19 mouse cellular contexts compared by ENCODE assay signal in the genomic region with DNA sequence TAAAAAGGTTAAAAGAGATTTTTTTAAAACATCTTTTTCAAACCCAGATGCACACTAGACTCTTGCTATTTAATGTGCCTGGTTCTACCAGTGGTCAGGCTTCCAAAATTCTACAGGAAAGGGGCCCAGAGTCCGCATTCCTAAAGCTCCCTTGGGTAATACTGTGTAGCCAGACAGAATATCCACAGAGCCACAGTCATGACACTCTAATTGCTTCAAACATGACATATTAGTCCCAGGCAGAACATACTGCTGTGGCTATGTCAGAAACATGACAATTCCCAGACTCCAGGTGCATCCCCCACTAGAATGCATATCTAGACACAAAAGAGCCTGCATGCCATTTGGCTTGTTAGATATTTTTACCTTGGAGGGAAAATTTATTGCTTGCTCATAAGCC. TPM values are rescaled to one million over a fixed set of nuclear protein-coding genes. Genes with fewer than 3 reads are reported as not detected.
DNase-seq lines count a peak whose midpoint lies in the region; ATAC-seq and TF ChIP-seq lines count a peak whose summit lies in the region.
"Had no signal": no experiment of that assay in that cellular context is flagged by ENCODE, and none has a peak within 500 bp of the region (broad histone marks: within the 10 kb centered on the region; RNA-seq: fewer than 3 reads in every experiment).

No protein-coding gene starts in this region.

- H3K27ac ChIP-seq in heart, embryonic 16.5 days (ENCODE audit: low read length) = peak overlapping the region; percentile 14; the same call in 1 of the 2 replicates
- H3K27ac ChIP-seq in embryonic facial prominence, embryonic 10.5 days (replicated peaks) = peak overlapping the region; percentile 36
- peak overlapping the region; percentile 60; the same call in 1 of the 2 replicates for H3K27ac ChIP-seq in intestine, embryonic 15.5 days
- H3K27ac ChIP-seq in stomach, embryonic 14.5 days (ENCODE audit: low read length) = peak overlapping the region; percentile 92
- no peak overlapping the region for H3K27ac ChIP-seq in midbrain, postnatal 0 days (ENCODE audit: low read depth, low read length)
- H3K27ac ChIP-seq: heart, adult 2 months; liver, embryonic 14.5 days had no signal

- no peak for TF ChIP-seq CTCF in midbrain, postnatal 0 days (IDR thresholded peaks at IDR 0.05)

- 74% methylated on average over 1 of the region's 1 CpGs for WGBS in heart, embryonic 16.5 days
- WGBS in embryonic facial prominence, embryonic 10.5 days = 75% methylated on average over 1 of the region's 1 CpGs
- WGBS in intestine, embryonic 15.5 days = 50% methylated on average over 1 of the region's 1 CpGs
- WGBS in stomach, embryonic 14.5 days = 60% methylated on average over 1 of the region's 1 CpGs
- WGBS in midbrain, postnatal 0 days = 91% methylated on average over 1 of the region's 1 CpGs

- ATAC-seq in heart, embryonic 16.5 days (replicated peaks; ENCODE audit: extremely low read depth, insufficient read depth, low FRiP score) = no peak
- ATAC-seq in intestine, embryonic 15.5 days = peak; percentile 56
- ATAC-seq in stomach, embryonic 14.5 days (ENCODE audit: insufficient number of reproducible peaks, insufficient read depth, low FRiP score, low read depth) = 0 out of 2 replicates have a peak, but pooled peaks have one; percentile 9
- ATAC-seq in midbrain, postnatal 0 days (ENCODE audit: low FRiP score) = no peak
- ATAC-seq: hindbrain, embryonic 16.5 days; Patski had no signal

- no peak overlapping the region for H3K4me2 ChIP-seq in heart, embryonic 16.5 days (ENCODE audit: low read depth, low read length)
- H3K4me2 ChIP-seq in intestine, embryonic 15.5 days (replicated peaks) = no peak overlapping the region
- no peak overlapping the region for H3K4me2 ChIP-seq in stomach, embryonic 14.5 days (replicated peaks; ENCODE audit: low read depth, low read length)
- H3K4me2 ChIP-seq in midbrain, postnatal 0 days (ENCODE audit: low read depth, low read length, poor library complexity, severe bottlenecking) = no peak overlapping the region

- DNase-seq in heart, postnatal 10 days = no peak
- no peak for DNase-seq in embryonic facial prominence, embryonic 10.5 days (ENCODE audit: low spot score)
- DNase-seq in midbrain, postnatal 0 days (ENCODE audit: low spot score) = no peak
- DNase-seq in layer of hippocampus, postnatal 10 days (ENCODE audit: low spot score in 2 of 2) = no peak
- DNase-seq: cerebellum, postnatal 10 days; embryo, embryonic 11 days; heart, postnatal 4 days; kidney, adult 8-10 months; kidney, postnatal 36 days; layer of hippocampus, adult 9-11 months; lung, postnatal 36 days; right cerebral cortex, postnatal 4 days had no signal

- intact Hi-C loops in heart, postnatal 10 days (cut with DNase I) = no loop called here

- no peaks in the 10 kb centered on the region for H3K9me3 ChIP-seq in heart, embryonic 16.5 days (replicated peaks; ENCODE audit: control insufficient read depth, low read length)
- H3K9me3 ChIP-seq in embryonic facial prominence, embryonic 10.5 days = no peaks in the 10 kb centered on the region
- no peaks in the 10 kb centered on the region for H3K9me3 ChIP-seq in intestine, embryonic 15.5 days
- no peaks in the 10 kb centered on the region for H3K9me3 ChIP-seq in stomach, embryonic 14.5 days (ENCODE audit: control insufficient read depth, low read depth, low read length)
- H3K9me3 ChIP-seq in midbrain, postnatal 0 days (ENCODE audit: low read length) = no peaks in the 10 kb centered on the region

- H3K4me3 ChIP-seq in heart, embryonic 16.5 days (ENCODE audit: low read length) = no peak overlapping the region
- H3K4me3 ChIP-seq in embryonic facial prominence, embryonic 10.5 days = no peak overlapping the region
- no peak overlapping the region for H3K4me3 ChIP-seq in intestine, embryonic 15.5 days (replicated peaks)
- H3K4me3 ChIP-seq in stomach, embryonic 14.5 days (ENCODE audit: low read depth, low read length) = no peak overlapping the region
- no peak overlapping the region for H3K4me3 ChIP-seq in midbrain, postnatal 0 days (ENCODE audit: low read depth, low read length)
- H3K4me3 ChIP-seq: heart, adult 2 months had no signal

- H3K36me3 ChIP-seq in heart, embryonic 16.5 days (ENCODE audit: control insufficient read depth, insufficient read depth) = no peaks in the 10 kb centered on the region
- H3K36me3 ChIP-seq in embryonic facial prominence, embryonic 10.5 days (replicated peaks) = no peaks in the 10 kb centered on the region
- H3K36me3 ChIP-seq in intestine, embryonic 15.5 days = no peaks in the 10 kb centered on the region; the same call in 1 of the 2 replicates
- no peaks in the 10 kb centered on the region for H3K36me3 ChIP-seq in stomach, embryonic 14.5 days (ENCODE audit: control insufficient read depth, insufficient read depth, low read length)
- no peaks in the 10 kb centered on the region for H3K36me3 ChIP-seq in midbrain, postnatal 0 days (ENCODE audit: insufficient read depth, low read length)

- no peaks in the 10 kb centered on the region for H3K27me3 ChIP-seq in heart, embryonic 16.5 days (ENCODE audit: control insufficient read depth, insufficient read depth, low read length)
- no peaks in the 10 kb centered on the region for H3K27me3 ChIP-seq in embryonic facial prominence, embryonic 10.5 days (replicated peaks; ENCODE audit: low read depth, poor library complexity, severe bottlenecking)
- H3K27me3 ChIP-seq in intestine, embryonic 15.5 days (replicated peaks) = no peaks in the 10 kb centered on the region
- no peaks in the 10 kb centered on the region for H3K27me3 ChIP-seq in stomach, embryonic 14.5 days (ENCODE audit: control insufficient read depth, insufficient read depth, low read length)
- no peaks in the 10 kb centered on the region for H3K27me3 ChIP-seq in midbrain, postnatal 0 days (ENCODE audit: insufficient read depth, low read length)

- H3K9ac ChIP-seq in heart, embryonic 16.5 days (ENCODE audit: low read length) = no peak overlapping the region
- H3K9ac ChIP-seq in intestine, embryonic 15.5 days = no peak overlapping the region
- no peak overlapping the region for H3K9ac ChIP-seq in stomach, embryonic 14.5 days (replicated peaks; ENCODE audit: low read depth, low read length)
- no peak overlapping the region for H3K9ac ChIP-seq in midbrain, postnatal 0 days (replicated peaks; ENCODE audit: low read length, poor library complexity, severe bottlenecking)
- H3K9ac ChIP-seq: liver, embryonic 14.5 days had no signal

- H3K4me1 ChIP-seq in heart, embryonic 16.5 days (ENCODE audit: control insufficient read depth, insufficient read depth, low read length) = peaks cover 3% of the 10 kb centered on the region; the same call in 1 of the 2 replicates
- peaks cover 12% of the 10 kb centered on the region for H3K4me1 ChIP-seq in embryonic facial prominence, embryonic 10.5 days
- H3K4me1 ChIP-seq in intestine, embryonic 15.5 days (replicated peaks) = peaks cover 5% of the 10 kb centered on the region; the same call in 1 of the 2 replicates
- H3K4me1 ChIP-seq in stomach, embryonic 14.5 days (ENCODE audit: control insufficient read depth, insufficient read depth, low read length) = 0 out of 2 replicates have a peak, but pooled peaks cover 2% of the 10 kb centered on the region
- no peaks in the 10 kb centered on the region for H3K4me1 ChIP-seq in midbrain, postnatal 0 days (ENCODE audit: insufficient read depth, low read length)

RNA-seq across cellular contexts. Expression of gene Ddc, which starts 35.4 kb away (rescaled TPM):
- polyA plus RNA-seq in heart, embryonic 16.5 days (2015; fragmentation: Nextera tagmentation; extraction: Ambion mirVana) = 112 TPM in 2 replicates
- 10 to 100 TPM; 11.0 to 11.9 TPM for total RNA-seq in heart, postnatal 10 days (2021)
- polyA plus RNA-seq in embryonic facial prominence, embryonic 10.5 days (2016; fragmentation: Nextera tagmentation; extraction: Ambion mirVana) = 6.9 and 8.8 TPM in 2 replicates
- 46.3 and 52.2 TPM in 2 replicates for polyA plus RNA-seq in intestine, embryonic 15.5 days (2015; fragmentation: Nextera tagmentation; extraction: Ambion mirVana)
- polyA plus RNA-seq in stomach, embryonic 14.5 days (2014; fragmentation: Nextera tagmentation; extraction: Ambion mirVana) = 36.7 and 47.2 TPM in 2 replicates
- total RNA-seq in midbrain, postnatal 0 days (2014; rRNA removed) = 27.4 and 35.0 TPM in 2 replicates
- 23.0 and 23.4 TPM in 2 replicates for polyA plus RNA-seq in midbrain, postnatal 0 days (2015; fragmentation: Nextera tagmentation; extraction: Ambion mirVana)
- total RNA-seq in layer of hippocampus, postnatal 10 days (2021) = 1 to 10 TPM; 7.1 to 8.9 TPM

RNA-seq across cellular contexts. Expression of gene Fignl1, which starts 53.7 kb away (rescaled TPM):
- 46.3 and 56.0 TPM in 2 replicates for polyA plus RNA-seq in heart, embryonic 16.5 days (2015; fragmentation: Nextera tagmentation; extraction: Ambion mirVana)
- total RNA-seq in heart, postnatal 10 days (2021) = 1 to 10 TPM; 5.6 to 6.7 TPM
- 105 and 112 TPM in 2 replicates for polyA plus RNA-seq in embryonic facial prominence, embryonic 10.5 days (2016; fragmentation: Nextera tagmentation; extraction: Ambion mirVana)
- 46.9 and 52.8 TPM in 2 replicates for polyA plus RNA-seq in intestine, embryonic 15.5 days (2015; fragmentation: Nextera tagmentation; extraction: Ambion mirVana)
- polyA plus RNA-seq in stomach, embryonic 14.5 days (2014; fragmentation: Nextera tagmentation; extraction: Ambion mirVana) = 52.6 and 56.5 TPM in 2 replicates
- total RNA-seq in midbrain, postnatal 0 days (2014; rRNA removed) = 4.4 and 5.2 TPM in 2 replicates
- 2.2 and 3.7 TPM in 2 replicates for polyA plus RNA-seq in midbrain, postnatal 0 days (2015; fragmentation: Nextera tagmentation; extraction: Ambion mirVana)
- 1 to 10 TPM; 2.1 to 2.9 TPM for total RNA-seq in layer of hippocampus, postnatal 10 days (2021)

Comparison
In these comparisons a context has a peak if more than half of its experiments do, and no peak if none do; other contexts are left out.
1. ATAC-seq: peak in intestine, embryonic 15.5 days (single experiment) and stomach, embryonic 14.5 days (single experiment); none in heart, embryonic 16.5 days (single experiment) and midbrain, postnatal 0 days (single experiment).
2. RNA of gene Fignl1, which starts 53.7 kb away (polyA plus RNA-seq): 105 to 112 TPM in embryonic facial prominence, embryonic 10.5 days, 46.3 to 56.0 TPM in heart, embryonic 16.5 days, 46.9 to 52.8 TPM in intestine, embryonic 15.5 days and 52.6 to 56.5 TPM in stomach, embryonic 14.5 days; 2.2 to 3.7 TPM in midbrain, postnatal 0 days; every median in the first group is over 10 times any median in the second.